Mouse (Mus musculus): Measurements from ENCODE around the gene Rbfox1. TPM values are rescaled to one million over a fixed set of nuclear protein-coding genes. Genes with fewer than 3 reads are reported as not detected.

Gene Rbfox1
- total RNA-seq, 2 experiments from 2014 or later: 0.96 to 1.5 TPM

DNA sequence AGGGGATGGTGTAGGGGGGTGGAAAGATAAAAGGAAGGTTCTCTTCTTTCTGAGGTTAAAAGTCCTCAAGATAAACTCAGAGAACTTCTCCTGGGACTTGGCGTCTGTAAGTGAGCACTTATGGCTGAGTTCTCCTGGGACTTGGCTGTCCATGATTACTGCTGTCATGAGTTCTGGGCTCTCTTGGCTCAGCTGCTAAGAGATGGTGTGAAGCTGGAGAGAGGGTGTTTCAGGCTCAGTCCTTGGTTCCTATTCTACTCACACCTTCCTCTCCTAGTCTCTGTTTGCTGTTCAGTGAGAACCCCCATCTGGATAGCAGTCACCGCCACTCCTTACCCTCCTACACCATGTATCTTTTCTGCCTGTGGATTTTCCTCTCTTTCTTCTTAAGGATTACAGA lies 921.1 kb downstream of the Rbfox1 start:
- DNase-seq (ENCODE audit: low spot score in 2 of 2): no peak

DNA sequence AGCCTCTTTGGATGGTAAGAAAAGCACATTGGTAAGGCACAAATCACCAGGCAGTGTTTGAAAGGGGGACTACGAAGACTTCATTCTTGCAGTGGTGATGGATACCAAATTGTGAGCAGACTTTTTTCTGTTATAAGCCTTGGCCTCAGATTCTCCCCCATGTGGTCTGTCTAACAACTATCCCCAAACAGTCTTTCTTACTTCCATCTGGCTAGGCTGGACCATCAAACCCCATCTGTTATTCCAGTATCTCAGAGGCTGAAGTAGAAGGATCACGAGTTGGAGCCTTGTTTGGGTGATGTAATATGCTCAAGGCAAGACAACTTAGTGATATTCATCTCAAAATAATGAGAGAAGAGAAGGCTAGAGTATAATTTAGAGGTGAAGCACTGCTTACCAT lies 922.7 kb downstream of the Rbfox1 start:
- DNase-seq (ENCODE audit: low spot score in 2 of 2): no peak

GRCm38 (mm10) chr16:6813871-6814270 lies 928.7 kb downstream of the Rbfox1 start:
- no peak for DNase-seq (ENCODE audit: low spot score in 2 of 2)

GRCm38 (mm10) chr16:6821741-6822140 lies 936.6 kb downstream of the Rbfox1 start:
- DNase-seq (ENCODE audit: low spot score in 2 of 2): no peak

GRCm38 (mm10) chr16:6829892-6830524 lies 944.9 kb downstream of the Rbfox1 start:
- no peak for DNase-seq (ENCODE audit: low spot score in 2 of 2)

GRCm38 (mm10) chr16:6833486-6833885 lies 948.3 kb downstream of the Rbfox1 start:
- no peak for DNase-seq (ENCODE audit: low spot score in 2 of 2)

GRCm38 (mm10) chr16:6835051-6835450 lies 949.9 kb downstream of the Rbfox1 start:
- DNase-seq (ENCODE audit: low spot score in 2 of 2): no peak

DNA sequence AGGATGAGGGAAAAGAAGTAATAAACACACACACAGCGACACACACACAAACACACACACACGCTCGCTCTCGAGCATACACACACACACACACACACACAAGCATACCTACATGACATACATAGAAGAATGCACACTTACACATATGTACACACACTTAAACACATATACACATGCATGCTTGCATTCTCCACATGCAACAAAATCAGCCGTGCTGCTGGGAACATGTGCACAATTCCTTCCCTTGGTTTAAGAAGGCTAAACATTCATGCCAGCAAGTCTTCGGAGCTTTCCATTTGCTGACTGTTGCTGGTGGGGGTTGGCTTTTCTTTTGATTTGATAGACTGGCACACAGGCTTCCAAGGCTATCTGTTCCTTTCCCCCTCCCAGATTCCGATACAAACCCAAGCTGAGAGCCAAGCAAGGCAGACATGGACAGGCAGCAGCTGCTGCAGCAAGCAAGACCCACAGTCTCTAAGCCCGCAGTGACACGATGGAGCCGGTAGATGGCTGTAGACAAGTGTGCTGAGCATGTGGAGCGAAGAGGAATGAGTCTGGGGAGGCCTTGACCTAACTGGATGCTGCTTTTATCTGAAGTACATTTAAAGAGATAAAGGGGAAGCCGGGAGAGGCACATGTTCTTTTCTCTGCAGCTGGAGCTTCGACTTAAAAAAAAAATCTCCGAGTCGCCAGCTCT lies 954.3 kb downstream of the Rbfox1 start:
- DNase-seq (ENCODE audit: low spot score in 2 of 2): peak; percentile 51 to 67

GRCm38 (mm10) chr16:6840007-6840406 lies 954.9 kb downstream of the Rbfox1 start:
- peak in 1 of 2 experiments; percentile 2 for DNase-seq (ENCODE audit: low spot score in 2 of 2)

GRCm38 (mm10) chr16:6840461-6840860 lies 955.3 kb downstream of the Rbfox1 start:
- no peak for DNase-seq (ENCODE audit: low spot score in 2 of 2)

DNA sequence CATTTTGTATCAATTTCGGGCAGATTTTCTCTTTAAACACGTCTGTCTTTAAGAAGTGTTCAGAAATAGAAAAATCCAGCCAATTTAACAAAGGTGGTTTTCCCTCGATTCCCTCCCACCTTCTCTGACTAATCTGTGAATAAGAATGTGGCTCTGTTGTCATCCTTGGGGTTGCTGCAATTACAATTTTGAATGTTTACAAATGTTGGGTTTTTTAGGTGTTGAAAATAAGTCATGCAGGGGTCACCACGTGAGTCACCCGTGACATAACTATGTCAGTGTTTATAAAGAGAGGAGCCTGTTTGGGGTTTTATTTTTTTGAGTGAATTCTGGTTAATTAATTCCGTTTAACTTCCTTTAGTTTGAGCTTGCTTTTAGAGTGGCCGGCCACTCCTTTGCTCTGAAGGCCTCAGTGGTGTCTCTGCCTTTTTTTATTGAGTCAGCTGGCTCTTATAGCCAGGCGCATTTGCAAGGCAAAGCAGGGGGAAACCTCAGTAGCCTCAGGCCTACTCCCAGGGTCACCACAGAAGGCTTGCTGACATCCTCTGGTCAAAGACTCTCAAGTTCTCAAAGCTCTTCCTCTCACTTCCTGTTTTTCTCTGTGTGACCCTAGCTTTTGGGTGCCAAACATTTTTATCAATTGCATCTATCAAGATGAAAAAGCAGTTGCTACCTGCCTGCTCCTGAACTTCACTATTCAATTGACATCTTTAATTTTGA lies 957.1 kb downstream of the Rbfox1 start:
- no peak for DNase-seq (ENCODE audit: low spot score in 2 of 2)

GRCm38 (mm10) chr16:6844659-6845058 lies 959.5 kb downstream of the Rbfox1 start:
- DNase-seq (ENCODE audit: low spot score in 2 of 2): no peak

GRCm38 (mm10) chr16:6851393-6851792 lies 966.2 kb downstream of the Rbfox1 start:
- DNase-seq (ENCODE audit: low spot score in 2 of 2): no peak

GRCm38 (mm10) chr16:6853796-6854195 lies 968.6 kb downstream of the Rbfox1 start:
- no peak for DNase-seq (ENCODE audit: low spot score in 2 of 2)

DNA sequence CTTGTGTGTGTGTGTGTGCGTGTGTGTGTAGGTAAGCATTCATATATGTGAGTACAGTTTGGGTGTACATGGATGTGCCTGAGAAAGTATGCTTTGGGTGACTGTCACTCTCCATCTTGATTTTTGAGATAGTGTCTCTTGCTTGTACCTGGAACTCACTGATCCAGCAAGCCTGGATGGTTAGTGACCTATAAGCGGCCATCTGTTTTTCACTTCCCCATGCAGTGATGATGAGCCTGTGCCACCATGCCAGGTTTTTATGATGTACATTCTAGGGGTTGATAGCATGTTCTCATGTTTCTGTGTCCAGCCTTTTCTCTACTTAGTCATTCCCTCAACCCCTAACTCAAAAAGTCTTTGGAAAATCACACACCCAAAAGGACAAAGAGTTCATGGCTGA lies 976.5 kb downstream of the Rbfox1 start:
- no peak for DNase-seq (ENCODE audit: low spot score in 2 of 2)

- DNase-seq (ENCODE audit: low spot score in 2 of 2): no peak
These were observed 997.7 kb downstream of the Rbfox1 start for GRCm38 (mm10) chr16:6882683-6883430.

GRCm38 (mm10) chr16:6883798-6884197 lies 998.6 kb downstream of the Rbfox1 start:
- DNase-seq (ENCODE audit: low spot score in 2 of 2): no peak

GRCm38 (mm10) chr16:6885617-6886016 lies 1000.5 kb downstream of the Rbfox1 start:
- no peak for DNase-seq (ENCODE audit: low spot score in 2 of 2)

GRCm38 (mm10) chr16:6889221-6889620 lies 1004.1 kb downstream of the Rbfox1 start:
- DNase-seq (ENCODE audit: low spot score in 2 of 2): no peak

GRCm38 (mm10) chr16:6897734-6898133 lies 1012.6 kb downstream of the Rbfox1 start:
- DNase-seq (ENCODE audit: low spot score in 2 of 2): no peak

- no peak for DNase-seq (ENCODE audit: low spot score in 2 of 2)
These were observed 1014.9 kb downstream of the Rbfox1 start for GRCm38 (mm10) chr16:6900006-6900405.
